ENCODE assay signal across 26 mouse cellular contexts in genomic region chr5:142826131-142826530, GRCm38 (mm10). TPM values are rescaled to one million over a fixed set of nuclear protein-coding genes. Genes with fewer than 3 reads are reported as not detected.
A peak's percentile ranks its signal among the peaks of the same experiment; 100 is the strongest.
DNase-seq lines count a peak whose midpoint lies in the region; ATAC-seq lines count a peak whose summit lies in the region.
"Had no signal": no experiment of that assay in that cellular context is flagged by ENCODE, and none has a peak within 500 bp of the region (broad histone marks: within the 10 kb centered on the region; RNA-seq: fewer than 3 reads in every experiment).

No protein-coding gene starts in this region.

- DNase-seq in forebrain, embryonic 10.5 days (ENCODE audit: extremely low spot score, low spot score), result no peak
- no peak for DNase-seq in kidney, adult 9 months
- DNase-seq in urinary bladder, postnatal 4 days (ENCODE audit: low spot score in 2 of 2), result no peak
- DNase-seq in lung, postnatal 36 days, result no peak
- DNase-seq: adrenal gland, adult 2 months; adrenal gland, postnatal 36 days; cerebellum, adult 18-20 months; gastrocnemius, postnatal 25 days; heart, postnatal 4 days; liver, embryonic 13.5 days; lung, adult 18-20 months; right cerebral cortex, postnatal 25 days had no signal

- H3K9ac ChIP-seq in forebrain, embryonic 15.5 days (replicated peaks), result no peak overlapping the region
- H3K9ac ChIP-seq in kidney, embryonic 16.5 days (replicated peaks; ENCODE audit: low read length), result no peak overlapping the region
- no peak overlapping the region for H3K9ac ChIP-seq in embryonic facial prominence, embryonic 13.5 days
- H3K9ac ChIP-seq: hindbrain, embryonic 15.5 days; limb, embryonic 15.5 days; liver, embryonic 13.5 days; stomach, embryonic 15.5 days had no signal

- peaks cover under 1% of the 10 kb centered on the region; the same call in 1 of the 2 replicates for H3K9me3 ChIP-seq in forebrain, embryonic 10.5 days
- no peaks in the 10 kb centered on the region for H3K9me3 ChIP-seq in forebrain, embryonic 15.5 days
- no peaks in the 10 kb centered on the region for H3K9me3 ChIP-seq in kidney, embryonic 16.5 days (ENCODE audit: low read length)
- H3K9me3 ChIP-seq in embryonic facial prominence, embryonic 13.5 days, result no peaks in the 10 kb centered on the region
- H3K9me3 ChIP-seq: forebrain, embryonic 13.5 days; hindbrain, embryonic 15.5 days; limb, embryonic 15.5 days; liver, embryonic 13.5 days; stomach, embryonic 15.5 days had no signal

- H3K27ac ChIP-seq in forebrain, embryonic 10.5 days, result peak overlapping the region; percentile 100; the same call in 1 of the 2 replicates
- no peak overlapping the region for H3K27ac ChIP-seq in forebrain, embryonic 15.5 days (replicated peaks)
- H3K27ac ChIP-seq in kidney, embryonic 16.5 days (ENCODE audit: low read length), result peak overlapping the region; percentile 26; the same call in 1 of the 2 replicates
- peak overlapping the region; percentile 100 for H3K27ac ChIP-seq in embryonic facial prominence, embryonic 13.5 days
- H3K27ac ChIP-seq: liver, embryonic 13.5 days; macrophage; stomach, embryonic 15.5 days had no signal

- 82% methylated on average over 4 of the region's 4 CpGs for WGBS in forebrain, embryonic 10.5 days
- WGBS in forebrain, embryonic 15.5 days, result 89% methylated on average over 4 of the region's 4 CpGs
- 80% methylated on average over 4 of the region's 4 CpGs for WGBS in kidney, embryonic 16.5 days
- WGBS in embryonic facial prominence, embryonic 13.5 days, result 65% methylated on average over 4 of the region's 4 CpGs

- H3K36me3 ChIP-seq in forebrain, embryonic 10.5 days (replicated peaks), result no peaks in the 10 kb centered on the region
- no peaks in the 10 kb centered on the region for H3K36me3 ChIP-seq in forebrain, embryonic 15.5 days
- H3K36me3 ChIP-seq in kidney, embryonic 16.5 days (ENCODE audit: insufficient read depth, low read length), result no peaks in the 10 kb centered on the region
- no peaks in the 10 kb centered on the region for H3K36me3 ChIP-seq in embryonic facial prominence, embryonic 13.5 days
- H3K36me3 ChIP-seq: hindbrain, embryonic 15.5 days; limb, embryonic 15.5 days; liver, embryonic 13.5 days; stomach, embryonic 15.5 days had no signal

- no peak overlapping the region for H3K4me3 ChIP-seq in forebrain, embryonic 10.5 days
- H3K4me3 ChIP-seq in forebrain, embryonic 15.5 days, result no peak overlapping the region
- H3K4me3 ChIP-seq in kidney, embryonic 16.5 days (ENCODE audit: low read length), result no peak overlapping the region
- no peak overlapping the region for H3K4me3 ChIP-seq in embryonic facial prominence, embryonic 13.5 days
- H3K4me3 ChIP-seq: erythroblast, embryonic 14.5 days; forebrain, embryonic 13.5 days; hindbrain, embryonic 15.5 days; limb, embryonic 15.5 days; liver, embryonic 13.5 days; stomach, embryonic 15.5 days had no signal

- no peak for ATAC-seq in forebrain, embryonic 15.5 days (replicated peaks)
- no peak for ATAC-seq in kidney, embryonic 16.5 days (ENCODE audit: low FRiP score, low TSS enrichment)
- ATAC-seq in embryonic facial prominence, embryonic 13.5 days (ENCODE audit: insufficient number of reproducible peaks, insufficient read depth, low FRiP score, low TSS enrichment, low read depth), result no peak
- ATAC-seq: activated CD4-positive, CD25-positive, alpha-beta regulatory T cell, adult 4 months; forebrain, embryonic 13.5 days; inflammation-experienced regulatory T-cells, adult 6 months; lung, postnatal 0 days; midbrain, embryonic 16.5 days had no signal

- no peak overlapping the region for H3K4me2 ChIP-seq in forebrain, embryonic 15.5 days (replicated peaks)
- no peak overlapping the region for H3K4me2 ChIP-seq in kidney, embryonic 16.5 days (replicated peaks; ENCODE audit: low read depth, low read length)
- H3K4me2 ChIP-seq in embryonic facial prominence, embryonic 13.5 days, result no peak overlapping the region
- H3K4me2 ChIP-seq: forebrain, embryonic 13.5 days; heart, embryonic 11.5 days; hindbrain, embryonic 15.5 days; limb, embryonic 15.5 days; liver, embryonic 13.5 days; stomach, embryonic 15.5 days had no signal

- peaks cover 50% of the 10 kb centered on the region for H3K4me1 ChIP-seq in forebrain, embryonic 10.5 days
- H3K4me1 ChIP-seq in forebrain, embryonic 15.5 days, result peaks cover 34% of the 10 kb centered on the region
- H3K4me1 ChIP-seq in kidney, embryonic 16.5 days (ENCODE audit: insufficient read depth, low read length), result peaks cover 33% of the 10 kb centered on the region
- H3K4me1 ChIP-seq in embryonic facial prominence, embryonic 13.5 days, result peaks cover 37% of the 10 kb centered on the region

- no peaks in the 10 kb centered on the region for H3K27me3 ChIP-seq in forebrain, embryonic 10.5 days (ENCODE audit: poor library complexity, severe bottlenecking)
- no peaks in the 10 kb centered on the region for H3K27me3 ChIP-seq in forebrain, embryonic 15.5 days
- H3K27me3 ChIP-seq in kidney, embryonic 16.5 days (ENCODE audit: insufficient read depth, low read length), result no peaks in the 10 kb centered on the region
- H3K27me3 ChIP-seq in embryonic facial prominence, embryonic 13.5 days, result no peaks in the 10 kb centered on the region
- H3K27me3 ChIP-seq: forebrain, embryonic 13.5 days; hindbrain, embryonic 15.5 days; limb, embryonic 15.5 days; stomach, embryonic 15.5 days had no signal

RNA-seq across cellular contexts. Expression of gene Tnrc18, which starts 8.7 kb away (rescaled TPM):
- polyA plus RNA-seq in forebrain, embryonic 10.5 days (2016; fragmentation: Nextera tagmentation; extraction: Ambion mirVana), result 21.5 and 22.7 TPM in 2 replicates
- 45.9 and 48.3 TPM in 2 replicates for polyA plus RNA-seq in forebrain, embryonic 15.5 days (2015; fragmentation: Nextera tagmentation; extraction: Ambion mirVana)
- 18.2 and 20.6 TPM in 2 replicates for polyA plus RNA-seq in kidney, embryonic 16.5 days (2015; fragmentation: Nextera tagmentation; extraction: Ambion mirVana)
- polyA plus RNA-seq in embryonic facial prominence, embryonic 13.5 days (2015; fragmentation: Nextera tagmentation; extraction: Ambion mirVana), result 44.0 and 55.7 TPM in 2 replicates
